Comparison of ENCODE assay signal across 8 mouse cellular contexts in the genomic region with DNA sequence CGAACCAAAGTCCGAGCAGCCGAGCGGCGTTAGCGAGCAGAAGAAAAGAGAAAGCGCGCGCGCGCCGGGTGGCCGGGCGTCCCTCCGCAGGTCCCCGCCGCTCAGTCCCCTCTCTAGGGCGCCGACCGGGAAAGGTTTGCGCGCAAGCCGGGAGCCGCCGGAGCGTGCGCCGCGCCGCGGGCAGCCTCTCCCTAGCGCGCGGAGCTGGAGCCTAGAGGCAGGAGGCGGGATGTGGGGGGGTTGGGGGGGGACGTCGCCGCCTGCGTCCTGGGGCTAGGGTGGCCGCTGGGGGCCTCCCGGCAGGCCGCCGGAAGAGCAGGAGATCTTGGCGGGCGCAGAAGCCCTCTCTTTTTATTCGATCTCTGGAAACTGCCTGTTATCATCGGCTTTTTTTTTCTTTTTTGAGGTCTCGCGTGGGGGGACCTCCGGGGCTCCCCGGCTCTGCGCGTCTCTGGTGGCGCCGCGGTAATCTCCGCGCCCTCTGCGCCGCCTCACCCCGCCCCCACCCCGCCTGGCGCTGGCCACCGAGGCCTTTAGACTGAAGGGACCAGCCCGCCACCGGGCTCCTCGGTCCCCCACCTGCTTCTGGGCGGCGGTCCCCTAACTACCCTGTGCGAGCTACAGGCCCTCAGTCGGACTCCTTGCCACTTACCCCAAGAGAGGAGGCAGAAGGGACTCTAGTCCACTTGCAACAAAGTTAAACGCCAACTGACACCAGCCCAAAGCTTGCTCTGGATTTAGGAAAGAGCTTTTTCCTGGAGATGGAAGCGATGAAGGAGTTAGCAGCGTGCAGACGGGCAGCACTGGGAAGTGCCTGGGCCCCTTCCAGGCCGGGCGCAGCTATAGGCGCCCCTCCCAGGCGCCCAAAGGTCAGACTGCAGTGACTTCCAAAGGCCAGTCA. TPM values are rescaled to one million over a fixed set of nuclear protein-coding genes. Genes with fewer than 3 reads are reported as not detected.
DNase-seq lines count a peak whose midpoint lies in the region; ATAC-seq lines count a peak whose summit lies in the region.

A gene (minus strand): TSS at position 776 of the 901 bp plus-strand sequence.

- H3K27ac ChIP-seq in forebrain, embryonic 13.5 days: no peak within 1 kb of the TSS; the same call in 1 of the 2 replicates
- H3K27ac ChIP-seq in hindbrain, embryonic 12.5 days: peak within 1 kb of the TSS; percentile 79
- H3K27ac ChIP-seq in limb, embryonic 12.5 days: peak within 1 kb of the TSS; percentile 93

- H3K4me1 ChIP-seq in forebrain, embryonic 13.5 days: peaks cover 23% of the 10 kb centered on the region
- H3K4me1 ChIP-seq in hindbrain, embryonic 12.5 days: peaks cover 18% of the 10 kb centered on the region
- H3K4me1 ChIP-seq in limb, embryonic 12.5 days (replicated peaks): peaks cover 28% of the 10 kb centered on the region

- ATAC-seq in forebrain, embryonic 13.5 days: peak; percentile 91
- peak; percentile 88 for ATAC-seq in hindbrain, embryonic 12.5 days (ENCODE audit: low FRiP score)
- peak; percentile 64 for ATAC-seq in limb, embryonic 12.5 days (ENCODE audit: insufficient number of reproducible peaks, insufficient read depth, low FRiP score, low TSS enrichment, low read depth)

- peaks cover 25% of the 10 kb centered on the region for H3K27me3 ChIP-seq in forebrain, embryonic 13.5 days
- H3K27me3 ChIP-seq in hindbrain, embryonic 12.5 days: peaks cover 15% of the 10 kb centered on the region
- H3K27me3 ChIP-seq in limb, embryonic 12.5 days: peaks cover 17% of the 10 kb centered on the region; the same call in 1 of the 2 replicates

- DNase-seq in cerebellum, postnatal 14 days: peak; percentile 32 to 34
- no peak for DNase-seq in cerebellum, adult 9-11 months
- peak; percentile 39 for DNase-seq in R1 (ENCODE audit: low read depth, low spot score)
- peak; percentile 78 for DNase-seq in neural tube, embryonic 10.5 days (ENCODE audit: extremely low spot score, low spot score)
- DNase-seq in thymus, postnatal 0 days (ENCODE audit: low spot score): no peak

- peak within 1 kb of the TSS; percentile 95 for H3K4me2 ChIP-seq in forebrain, embryonic 13.5 days
- peak within 1 kb of the TSS; percentile 96 for H3K4me2 ChIP-seq in hindbrain, embryonic 12.5 days (replicated peaks)
- H3K4me2 ChIP-seq in limb, embryonic 12.5 days: peak within 1 kb of the TSS; percentile 83

- H3K9me3 ChIP-seq in forebrain, embryonic 13.5 days (replicated peaks): no peaks in the 10 kb centered on the region
- no peaks in the 10 kb centered on the region for H3K9me3 ChIP-seq in hindbrain, embryonic 12.5 days (replicated peaks)
- no peaks in the 10 kb centered on the region for H3K9me3 ChIP-seq in limb, embryonic 12.5 days

- peak within 1 kb of the TSS; percentile 60 for H3K4me3 ChIP-seq in forebrain, embryonic 13.5 days
- peak within 1 kb of the TSS; percentile 68 for H3K4me3 ChIP-seq in hindbrain, embryonic 12.5 days
- peak within 1 kb of the TSS; percentile 68 for H3K4me3 ChIP-seq in limb, embryonic 12.5 days (replicated peaks)

- WGBS in forebrain, embryonic 13.5 days: under 1% methylated on average over 67 of the region's 79 CpGs
- WGBS in hindbrain, embryonic 12.5 days: under 1% methylated on average over 74 of the region's 79 CpGs
- WGBS in limb, embryonic 12.5 days: 1% methylated on average over 71 of the region's 79 CpGs

- H3K9ac ChIP-seq in forebrain, embryonic 13.5 days: peak within 1 kb of the TSS; percentile 73
- H3K9ac ChIP-seq in hindbrain, embryonic 12.5 days: peak within 1 kb of the TSS; percentile 74
- peak within 1 kb of the TSS; percentile 84 for H3K9ac ChIP-seq in limb, embryonic 12.5 days (replicated peaks)

- no peaks in the 10 kb centered on the region for H3K36me3 ChIP-seq in forebrain, embryonic 13.5 days (ENCODE audit: poor library complexity, severe bottlenecking)
- H3K36me3 ChIP-seq in hindbrain, embryonic 12.5 days: no peaks in the 10 kb centered on the region
- H3K36me3 ChIP-seq in limb, embryonic 12.5 days: no peaks in the 10 kb centered on the region

RNA-seq across cellular contexts. Expression of the gene that starts here (rescaled TPM):
- polyA plus RNA-seq in forebrain, embryonic 13.5 days (2015; fragmentation: Nextera tagmentation; extraction: Ambion mirVana): 1.7 and 3.1 TPM in 2 replicates
- 7.9 and 8.3 TPM in 2 replicates for polyA plus RNA-seq in hindbrain, embryonic 12.5 days (2016; fragmentation: Nextera tagmentation; extraction: Ambion mirVana)
- 10.7 and 11.4 TPM in 2 replicates for polyA plus RNA-seq in limb, embryonic 12.5 days (2016; fragmentation: Nextera tagmentation; extraction: Ambion mirVana)
- 3.4 and 3.8 TPM in 2 replicates for polyA plus RNA-seq in thymus, postnatal 0 days (2015; fragmentation: Nextera tagmentation; extraction: Ambion mirVana)

Comparison
In these comparisons a context has a peak if more than half of its experiments do, and no peak if none do; other contexts are left out.
1. DNase-seq: peak in cerebellum, postnatal 14 days (2 of 2), R1 (single experiment) and neural tube, embryonic 10.5 days (single experiment); none in cerebellum, adult 9-11 months (single experiment) and thymus, postnatal 0 days (single experiment).
2. Peak in every context shown above with its lines, with median percentiles within 50 percentile points of each other: ATAC-seq, H3K4me2 ChIP-seq, H3K4me3 ChIP-seq and H3K9ac ChIP-seq.